Mouse (Mus musculus) bone marrow macrophage, adult 2 months (primary cell): ENCODE data around the gene Mus81.

Source experiments
- CTCF ChIP-seq: IDR thresholded peaks from 2 replicates; pipeline ENCODE4 v1.5.1; 2012; ENCODE audit warnings: low read depth, mild to moderate bottlenecking, low read length, moderate library complexity
- POLR2A ChIP-seq: IDR thresholded peaks from 2 replicates; pipeline ENCODE4 v1.6.1; 2012; ENCODE audit warnings: mild to moderate bottlenecking, low read depth, low read length, borderline replicate concordance

DNA sequence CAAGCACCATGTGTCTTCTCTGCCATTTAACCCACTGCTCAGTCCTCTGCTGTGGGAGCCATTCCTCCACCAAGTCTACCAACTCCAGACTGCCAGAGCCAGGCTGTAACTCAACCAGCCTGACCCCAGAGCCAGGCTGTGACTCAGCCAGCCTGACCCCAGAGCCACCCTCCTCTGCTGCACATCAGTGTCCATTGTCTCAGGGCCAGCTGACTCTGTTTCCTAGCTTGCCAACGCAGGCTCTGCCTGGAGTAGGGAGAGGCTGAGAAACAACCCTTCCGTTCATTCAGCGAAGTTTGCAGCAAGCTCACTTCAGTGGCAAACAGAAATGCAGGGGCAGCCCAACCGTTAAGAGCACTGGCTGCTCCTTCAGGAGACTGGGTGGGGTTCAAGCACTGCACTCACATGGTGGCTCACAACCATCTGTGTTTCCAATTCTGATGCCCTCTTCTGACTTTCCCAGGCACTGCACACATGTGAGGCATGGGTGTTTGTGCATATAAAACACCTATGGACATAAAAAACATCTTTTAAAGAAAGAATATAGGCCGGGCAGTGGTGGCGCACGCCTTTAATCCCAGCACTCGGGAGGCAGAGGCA, 28.8 kb upstream of the Mus81 start:
- no peak for TF ChIP-seq CTCF
- no peak for TF ChIP-seq POLR2A
